Mouse (Mus musculus) erythroblast, adult 5-6 weeks (primary cell): ENCODE data around the gene Naa38. TPM values are rescaled to one million over a fixed set of nuclear protein-coding genes. Genes with fewer than 3 reads are reported as not detected.

Experiments used
- ATAC-seq: replicated peaks from 2 replicates; pipeline ENCODE4 v1.8.0; 2016; ENCODE audit warnings: moderate number of reproducible peaks, mild to moderate bottlenecking, moderate TSS enrichment, inconsistent platforms; ENCODE audit not compliant: poor library complexity, low FRiP score, severe bottlenecking
- total RNA-seq, 2 experiments: library from RNA; stranded (forward) in 1 of 2; stranded (reverse) in 1 of 2; fragments of 150-400 nt in 1 of 2; fragments of 200-764, 138-1000 nt in 1 of 2; gene quantifications; 2 replicates each; pipeline versions ENCODE4 v1.2.3 to v1.2.4; 2015 to 2017; ENCODE audit warnings: low replicate concordance in 2 of 2

Gene Naa38
- total RNA-seq, 2 experiments from 2014 or later: 18.5 to 25.6 TPM

GRCm38 (mm10) chr11:69372056-69372779 lies 23.1 kb upstream of the Naa38 start:
- peak; percentile 48 for ATAC-seq

- ATAC-seq: peak; percentile 35
Observed at GRCm38 (mm10) chr11:69372780-69373170, 22.5 kb upstream of the Naa38 start.

GRCm38 (mm10) chr11:69373223-69373965 lies 21.9 kb upstream of the Naa38 start:
- peak; percentile 87 for ATAC-seq

GRCm38 (mm10) chr11:69375646-69376045 lies 19.6 kb upstream of the Naa38 start:
- no peak for ATAC-seq

GRCm38 (mm10) chr11:69377766-69378165 lies 17.5 kb upstream of the Naa38 start:
- ATAC-seq: no peak

- no peak for ATAC-seq
Observed at GRCm38 (mm10) chr11:69379600-69379999, 15.7 kb upstream of the Naa38 start.

- no peak for ATAC-seq
Observed at GRCm38 (mm10) chr11:69381356-69381755, 13.9 kb upstream of the Naa38 start.

GRCm38 (mm10) chr11:69382478-69383105 lies 12.7 kb upstream of the Naa38 start:
- ATAC-seq: no peak

- no peak for ATAC-seq
Observed at GRCm38 (mm10) chr11:69384979-69385378, 10.3 kb upstream of the Naa38 start.

GRCm38 (mm10) chr11:69386758-69387157 lies 8.5 kb upstream of the Naa38 start:
- ATAC-seq: no peak

- no peak for ATAC-seq
Observed at GRCm38 (mm10) chr11:69388680-69389079, 6.6 kb upstream of the Naa38 start.

GRCm38 (mm10) chr11:69389531-69390399 lies 5.5 kb upstream of the Naa38 start:
- no peak for ATAC-seq

- 0 out of 2 replicates have a peak, but pooled peaks have one; percentile 52 for ATAC-seq
Observed at GRCm38 (mm10) chr11:69390400-69391034, 4.8 kb upstream of the Naa38 start.

- ATAC-seq: peak; percentile 5
Observed at GRCm38 (mm10) chr11:69394591-69395167, 608 bp upstream of the Naa38 start.

- peak; percentile 87 for ATAC-seq
Observed at GRCm38 (mm10) chr11:69395634-69396373, 517 bp downstream of the Naa38 start.

GRCm38 (mm10) chr11:69396772-69397171 lies 1.5 kb downstream of the Naa38 start:
- no peak for ATAC-seq

GRCm38 (mm10) chr11:69397581-69398057 lies 2.3 kb downstream of the Naa38 start:
- no peak for ATAC-seq

- no peak for ATAC-seq
Observed at GRCm38 (mm10) chr11:69398059-69398458, 2.8 kb downstream of the Naa38 start, which contains the start of gene Tmem88. Tmem88 (minus strand) TSS chr11:69398234.
